15 mouse cellular contexts compared by ENCODE assay signal in the genomic region with DNA sequence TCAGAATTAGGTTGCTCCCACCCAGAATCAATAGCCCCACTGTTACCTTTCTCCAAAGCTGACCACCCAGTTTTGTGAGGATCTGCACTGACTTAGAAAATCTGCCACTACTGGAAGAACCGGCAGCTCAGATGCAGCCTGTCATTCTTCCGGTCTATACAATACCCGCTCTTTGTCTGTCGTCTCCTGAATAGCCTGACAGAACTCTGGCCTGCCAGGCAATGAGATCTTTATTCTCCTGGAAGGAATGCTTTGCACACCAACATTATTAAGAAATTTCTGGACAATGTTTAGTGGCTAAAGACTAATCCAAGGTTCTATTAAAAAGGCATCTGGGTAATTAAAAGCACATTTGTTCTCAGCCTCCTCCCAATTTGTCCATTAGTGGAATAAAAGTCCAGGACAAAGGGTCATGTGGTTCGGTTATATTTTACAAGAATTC.
DNase-seq lines count a peak whose midpoint lies in the region; ATAC-seq and TF ChIP-seq lines count a peak whose summit lies in the region.
"Had no signal": no experiment of that assay in that cellular context is flagged by ENCODE, and none has a peak within 500 bp of the region (broad histone marks: within the 10 kb centered on the region; RNA-seq: fewer than 3 reads in every experiment).

No protein-coding gene starts in this region.

- H3K4me3 ChIP-seq in forebrain, embryonic 14.5 days (ENCODE audit: low read depth, low read length): no peak overlapping the region
- no peak overlapping the region for H3K4me3 ChIP-seq in limb, embryonic 13.5 days
- H3K4me3 ChIP-seq in thymus, adult 2 months (ENCODE audit: control insufficient read depth, insufficient read depth, low read length): no peak overlapping the region
- H3K4me3 ChIP-seq: embryonic facial prominence, embryonic 12.5 days; hindbrain, embryonic 15.5 days; stomach, embryonic 15.5 days had no signal

- ATAC-seq in forebrain, embryonic 14.5 days: peak; percentile 70
- ATAC-seq in limb, embryonic 13.5 days (ENCODE audit: low FRiP score, low read depth): peak; percentile 33; the same call in 1 of the 2 replicates
- ATAC-seq in megakaryocyte-erythroid progenitor cell, adult 5-6 weeks (replicated peaks; ENCODE audit: low FRiP score, low TSS enrichment, poor library complexity, severe bottlenecking): no peak

- TF ChIP-seq CTCF in thymus, adult 2 months (IDR thresholded peaks at IDR 0.05; ENCODE audit: borderline replicate concordance, control insufficient read depth, extremely low read depth, insufficient read depth, low read length, poor library complexity): no peak

- no peaks in the 10 kb centered on the region for H3K36me3 ChIP-seq in forebrain, embryonic 14.5 days (ENCODE audit: control insufficient read depth, insufficient read depth, low read length)
- H3K36me3 ChIP-seq in limb, embryonic 13.5 days: no peaks in the 10 kb centered on the region
- H3K36me3 ChIP-seq in thymus, adult 2 months (ENCODE audit: control insufficient read depth, insufficient read depth, low read length): no peaks in the 10 kb centered on the region
- H3K36me3 ChIP-seq: embryonic facial prominence, embryonic 12.5 days; hindbrain, embryonic 15.5 days; stomach, embryonic 15.5 days had no signal

- H3K9me3 ChIP-seq in forebrain, embryonic 14.5 days (replicated peaks; ENCODE audit: control insufficient read depth, low read length): no peaks in the 10 kb centered on the region
- no peaks in the 10 kb centered on the region for H3K9me3 ChIP-seq in limb, embryonic 13.5 days
- H3K9me3 ChIP-seq: embryonic facial prominence, embryonic 12.5 days; hindbrain, embryonic 15.5 days; stomach, embryonic 15.5 days had no signal

- H3K27ac ChIP-seq in forebrain, embryonic 14.5 days (ENCODE audit: low read depth, low read length): no peak overlapping the region
- H3K27ac ChIP-seq in limb, embryonic 13.5 days: peak overlapping the region; percentile 16; the same call in 1 of the 2 replicates
- no peak overlapping the region for H3K27ac ChIP-seq in thymus, adult 2 months (ENCODE audit: control insufficient read depth, insufficient read depth, low read length)
- H3K27ac ChIP-seq: hindbrain, embryonic 15.5 days; stomach, embryonic 15.5 days had no signal

- peak; percentile 46 for DNase-seq in MN1 (ENCODE audit: low spot score)
- DNase-seq in embryo, embryonic 10 days (ENCODE audit: low spot score): peak; percentile 64
- DNase-seq in forebrain, embryonic 14.5 days (ENCODE audit: low spot score): peak; percentile 71
- DNase-seq in layer of hippocampus, postnatal 10 days (ENCODE audit: low spot score in 2 of 2): no peak
- no peak for DNase-seq in cerebellum, postnatal 25 days
- DNase-seq in thymus, adult 2 months: no peak
- DNase-seq: cerebellum, adult 11-12 months; gastrocnemius, postnatal 14 days; lung, postnatal 36 days; thymus, postnatal 36 days had no signal

- WGBS in forebrain, embryonic 14.5 days: 2% methylated on average over 5 of the region's 5 CpGs
- 9% methylated on average over 5 of the region's 5 CpGs for WGBS in limb, embryonic 13.5 days
- WGBS in thymus, adult 2 months: 95% methylated on average over 5 of the region's 5 CpGs

- H3K4me2 ChIP-seq in forebrain, embryonic 14.5 days (ENCODE audit: low read length): no peak overlapping the region
- H3K4me2 ChIP-seq in limb, embryonic 13.5 days (replicated peaks): no peak overlapping the region; the same call in 1 of the 2 replicates
- H3K4me2 ChIP-seq: embryonic facial prominence, embryonic 12.5 days; hindbrain, embryonic 15.5 days; stomach, embryonic 15.5 days had no signal

- no peaks in the 10 kb centered on the region for H3K27me3 ChIP-seq in forebrain, embryonic 14.5 days (replicated peaks; ENCODE audit: control insufficient read depth, insufficient read depth, low read length)
- H3K27me3 ChIP-seq in limb, embryonic 13.5 days: 0 out of 2 replicates have a peak, but pooled peaks cover 8% of the 10 kb centered on the region
- H3K27me3 ChIP-seq in thymus, adult 2 months (ENCODE audit: control insufficient read depth, insufficient read depth, low read length): no peaks in the 10 kb centered on the region
- H3K27me3 ChIP-seq: embryonic facial prominence, embryonic 12.5 days; stomach, embryonic 15.5 days had no signal

- peaks cover 6% of the 10 kb centered on the region; the same call in 1 of the 2 replicates for H3K4me1 ChIP-seq in forebrain, embryonic 14.5 days (ENCODE audit: control insufficient read depth, insufficient read depth, low read length)
- peaks cover 47% of the 10 kb centered on the region for H3K4me1 ChIP-seq in limb, embryonic 13.5 days
- H3K4me1 ChIP-seq in thymus, adult 2 months (replicated peaks; ENCODE audit: control insufficient read depth, insufficient read depth, low read length): no peaks in the 10 kb centered on the region
- H3K4me1 ChIP-seq: hindbrain, embryonic 15.5 days; stomach, embryonic 15.5 days had no signal

- TF ChIP-seq POLR2A in thymus, adult 2 months (IDR thresholded peaks at IDR 0.05; ENCODE audit: control insufficient read depth, extremely low read depth, insufficient read depth, low read length, poor library complexity): no peak

- H3K9ac ChIP-seq in forebrain, embryonic 14.5 days (ENCODE audit: low read length): no peak overlapping the region
- no peak overlapping the region for H3K9ac ChIP-seq in limb, embryonic 13.5 days
- H3K9ac ChIP-seq: embryonic facial prominence, embryonic 12.5 days; hindbrain, embryonic 15.5 days; stomach, embryonic 15.5 days had no signal

Comparison
In these comparisons a context has a peak if more than half of its experiments do, and no peak if none do; other contexts are left out.
1. DNase-seq: peak in MN1 (single experiment), embryo, embryonic 10 days (single experiment) and forebrain, embryonic 14.5 days (single experiment); none in layer of hippocampus, postnatal 10 days (0 of 2), cerebellum, postnatal 25 days (0 of 2) and thymus, adult 2 months (single experiment).